Mouse (Mus musculus): Measurements from ENCODE around the gene 0610030E20Rik.

The 0610030E20Rik gene

DNA sequence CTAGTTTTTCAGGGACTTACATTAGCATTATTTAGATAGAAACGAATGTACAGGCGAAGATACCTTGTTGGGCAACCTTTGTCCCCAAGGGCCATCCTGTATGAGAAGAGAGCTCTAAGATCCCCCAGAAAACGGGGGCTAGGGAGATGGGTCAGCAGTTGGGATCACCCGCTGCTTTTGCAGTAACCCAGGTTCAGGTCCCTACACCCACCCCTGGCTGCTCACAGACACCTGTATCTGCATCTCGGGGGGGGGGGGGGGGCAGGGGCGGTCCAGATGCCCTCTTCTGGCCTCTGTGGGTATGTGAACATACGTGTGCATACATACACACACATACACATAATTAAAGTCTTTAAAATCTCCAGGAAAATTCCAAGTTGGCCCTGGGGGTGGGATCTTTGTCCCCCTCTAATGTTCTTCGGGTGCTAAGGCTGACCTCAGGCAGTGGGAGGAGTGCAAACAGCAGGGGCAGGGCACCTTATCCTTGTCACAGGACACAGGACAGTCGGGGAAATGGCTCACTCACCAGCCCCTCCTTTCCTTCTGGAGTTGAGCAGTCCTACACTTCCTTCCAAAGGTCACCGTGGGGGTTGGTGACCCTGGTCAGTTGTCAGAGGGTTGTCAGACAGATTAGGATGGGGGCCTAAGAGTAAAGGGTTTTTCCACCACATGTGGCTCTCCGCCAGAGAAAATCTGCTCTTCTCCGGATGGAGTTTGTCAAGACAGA lies 43.8 kb downstream of the 0610030E20Rik start:
- in situ Hi-C loops (cut with MboI) = no loop called here

DNA sequence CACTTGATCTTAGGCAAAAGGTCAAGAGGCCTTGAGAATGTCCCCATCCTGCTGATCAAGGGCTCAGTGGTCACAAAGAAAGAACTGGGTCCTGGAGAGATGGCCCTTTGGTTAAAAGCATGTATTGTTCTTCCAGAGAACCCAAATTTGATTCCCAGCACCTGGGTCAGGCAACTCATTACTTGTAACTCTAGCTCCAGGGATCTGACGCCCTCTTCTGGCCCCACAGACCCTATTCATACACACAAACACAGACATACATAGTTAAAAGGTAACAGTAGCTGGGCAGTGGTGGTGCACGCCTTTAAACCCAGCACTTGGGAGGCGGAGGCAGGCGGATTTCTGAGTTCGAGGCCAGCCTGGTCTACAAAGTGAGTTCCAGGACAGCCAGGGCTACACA lies 45.2 kb downstream of the 0610030E20Rik start:
- in situ Hi-C loops (cut with MboI) = no loop called here

DNA sequence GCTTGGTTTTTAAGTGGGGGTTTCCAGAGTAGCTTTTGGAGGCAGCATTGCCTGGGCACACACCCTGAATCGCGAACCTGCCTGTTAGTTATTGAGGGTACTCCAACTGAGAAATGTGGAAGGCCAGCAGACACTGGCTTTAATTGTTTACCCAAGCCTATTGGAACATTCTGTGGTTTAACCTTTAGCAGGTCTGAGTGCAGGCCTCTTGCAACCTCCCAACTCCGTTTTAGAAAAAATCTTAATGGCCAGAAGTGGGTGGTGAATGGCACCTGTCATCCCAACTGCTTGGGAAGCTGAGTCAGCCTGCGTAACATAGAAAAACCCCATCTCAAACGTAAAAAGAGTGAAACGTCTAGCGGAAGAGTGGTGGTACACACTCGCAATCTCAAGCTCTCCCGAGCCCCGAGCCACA lies 49.7 kb downstream of the 0610030E20Rik start:
- in situ Hi-C loops (cut with MboI) = no loop called here

DNA sequence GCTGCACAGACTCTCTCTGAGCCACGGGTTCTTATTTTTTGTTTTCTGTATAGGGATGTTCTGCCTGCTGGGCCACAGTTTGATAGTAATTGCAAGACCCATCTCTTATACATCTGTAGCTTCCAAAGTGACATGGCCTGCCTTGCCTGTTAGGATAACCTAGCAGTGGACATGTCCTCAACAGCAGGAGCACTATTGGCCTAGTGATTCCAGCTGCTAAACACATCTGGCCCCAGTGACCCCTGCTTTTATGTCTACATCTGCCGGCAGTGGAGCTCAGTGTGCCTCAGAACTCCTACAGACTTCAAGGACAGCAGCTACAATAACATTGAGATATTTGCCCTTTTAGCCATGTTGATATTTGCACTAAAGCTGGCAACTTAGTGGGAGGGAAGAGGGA lies 52.9 kb downstream of the 0610030E20Rik start:
- in situ Hi-C loops (cut with MboI) = no loop called here

DNA sequence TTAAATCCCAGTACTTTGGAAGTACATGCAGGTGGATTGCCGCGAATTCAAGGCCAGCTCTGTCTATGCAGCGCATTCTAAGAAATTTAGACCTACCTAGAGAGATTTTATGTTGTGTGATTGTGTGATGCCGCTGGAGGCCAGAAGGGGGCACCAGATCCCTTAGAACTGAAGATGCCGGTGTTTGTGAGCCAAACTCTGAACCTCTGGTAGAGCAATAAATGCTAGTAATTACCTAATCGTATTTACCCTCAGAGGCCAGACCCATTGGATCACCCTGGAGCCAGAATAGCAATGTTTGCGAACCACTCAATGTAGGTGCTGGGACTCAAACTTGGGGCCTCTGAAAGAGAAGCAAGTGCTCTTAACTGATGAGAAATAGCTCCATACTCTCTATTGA lies 54.8 kb downstream of the 0610030E20Rik start:
- in situ Hi-C loops (cut with MboI) = no loop called here
